Mouse (Mus musculus): ENCODE measurements at regions not wholly inside any gene's neighbourhood (a gene's known extent, or its start where the extent isn't known, plus 50 kb on each side); places are given as distances from the start of the nearest gene placed in this dataset.

GRCm38 (mm10) chr5:41370356-41370755, 337.6 kb downstream of the Rab28 start:
- ATAC-seq, result no peak
- 61% methylated on average over 4 of the region's 4 CpGs for WGBS
- Histone ChIP-seq H3K27ac (ENCODE audit: low read length) (no peak overlapping the region), H3K4me1 (ENCODE audit: control insufficient read depth, insufficient read depth, low read length) (no peaks in the 10 kb centered on the region), H3K36me3 (ENCODE audit: control insufficient read depth, insufficient read depth, low read length) (no peaks in the 10 kb centered on the region), H3K4me2 (ENCODE audit: low read length) (no peak overlapping the region), H3K4me3 (ENCODE audit: low read depth, low read length) (no peak overlapping the region), H3K9ac (ENCODE audit: low read depth, low read length) (no peak overlapping the region), H3K27me3 (ENCODE audit: control insufficient read depth, insufficient read depth, low read depth, low read length) (no peaks in the 10 kb centered on the region), H3K9me3 (replicated peaks; ENCODE audit: control insufficient read depth, low read length, poor library complexity, severe bottlenecking) (no peaks in the 10 kb centered on the region)

DNA sequence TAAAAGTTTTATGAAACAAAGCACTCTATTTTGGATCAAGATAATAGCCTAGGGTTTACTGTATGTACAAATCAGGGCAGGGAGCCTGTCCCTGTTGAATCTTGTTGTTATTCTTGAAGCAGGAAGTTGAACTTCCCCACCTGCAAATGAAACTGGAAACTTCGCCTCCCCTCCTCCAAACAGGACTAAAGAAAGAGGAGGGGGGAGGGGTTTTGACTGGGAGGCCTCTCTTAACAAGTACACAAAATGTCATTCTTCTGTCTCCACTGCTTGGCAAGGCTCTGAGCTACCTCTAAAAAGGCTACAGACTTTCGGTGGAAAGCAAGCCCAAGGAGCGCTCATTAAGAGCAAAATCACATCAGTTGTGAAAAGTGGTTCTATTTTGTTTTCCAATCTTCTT, 338.1 kb downstream of the Rab28 start:
- Histone ChIP-seq H3K4me2 (ENCODE audit: low read length) (no peak overlapping the region), H3K27ac (ENCODE audit: low read length) (no peak overlapping the region), H3K4me3 (ENCODE audit: low read depth, low read length) (no peak overlapping the region), H3K9ac (ENCODE audit: low read depth, low read length) (no peak overlapping the region), H3K9me3 (replicated peaks; ENCODE audit: control insufficient read depth, low read length, poor library complexity, severe bottlenecking) (no peaks in the 10 kb centered on the region), H3K36me3 (ENCODE audit: control insufficient read depth, insufficient read depth, low read length) (no peaks in the 10 kb centered on the region), H3K4me1 (ENCODE audit: control insufficient read depth, insufficient read depth, low read length) (no peaks in the 10 kb centered on the region), H3K27me3 (ENCODE audit: control insufficient read depth, insufficient read depth, low read depth, low read length) (no peaks in the 10 kb centered on the region)
- WGBS, result 71% methylated on average over 3 of the region's 3 CpGs
- no peak for ATAC-seq

DNA sequence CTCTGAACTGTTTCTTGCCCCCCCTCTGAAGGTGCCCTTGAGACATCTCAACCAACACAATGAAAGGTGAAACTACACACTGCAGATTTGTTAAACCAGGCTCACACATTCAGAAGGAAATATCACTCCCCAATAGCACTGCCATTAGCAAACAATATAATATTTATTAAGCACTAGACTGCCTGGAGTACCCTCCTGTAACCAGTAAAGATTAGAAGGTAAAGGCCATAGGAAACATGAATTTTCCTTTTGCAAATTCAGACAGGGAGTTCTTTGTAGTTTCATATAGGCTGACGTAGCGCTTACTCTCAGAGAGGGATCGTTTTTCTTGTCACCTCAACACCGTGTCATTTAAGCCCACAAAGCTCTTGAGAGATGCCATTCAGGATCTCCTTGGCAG, 342.1 kb downstream of the Rab28 start:
- Histone ChIP-seq H3K9ac (ENCODE audit: low read depth, low read length) (no peak overlapping the region), H3K4me3 (ENCODE audit: low read depth, low read length) (no peak overlapping the region), H3K4me1 (ENCODE audit: control insufficient read depth, insufficient read depth, low read length) (no peaks in the 10 kb centered on the region), H3K27me3 (ENCODE audit: control insufficient read depth, insufficient read depth, low read depth, low read length) (no peaks in the 10 kb centered on the region), H3K9me3 (replicated peaks; ENCODE audit: control insufficient read depth, low read length, poor library complexity, severe bottlenecking) (no peaks in the 10 kb centered on the region), H3K27ac (ENCODE audit: low read length) (no peak overlapping the region), H3K36me3 (ENCODE audit: control insufficient read depth, insufficient read depth, low read length) (no peaks in the 10 kb centered on the region), H3K4me2 (ENCODE audit: low read length) (no peak overlapping the region)
- WGBS, result 82% methylated on average over 4 of the region's 4 CpGs
- ATAC-seq, result no peak

- no peaks in the 10 kb centered on the region for H3K27me3 ChIP-seq (ENCODE audit: control insufficient read depth, insufficient read depth, low read depth, low read length)
- WGBS, result 78% methylated on average over 2 of the region's 2 CpGs
- no peaks in the 10 kb centered on the region for H3K9me3 ChIP-seq (replicated peaks; ENCODE audit: control insufficient read depth, low read length, poor library complexity, severe bottlenecking)
- H3K9ac ChIP-seq (ENCODE audit: low read depth, low read length), result no peak overlapping the region
- ATAC-seq, result no peak
- H3K27ac ChIP-seq (ENCODE audit: low read length), result no peak overlapping the region
- H3K4me1 ChIP-seq (ENCODE audit: control insufficient read depth, insufficient read depth, low read length), result no peaks in the 10 kb centered on the region
- no peaks in the 10 kb centered on the region for H3K36me3 ChIP-seq (ENCODE audit: control insufficient read depth, insufficient read depth, low read length)
- no peak overlapping the region for H3K4me3 ChIP-seq (ENCODE audit: low read depth, low read length)
- no peak overlapping the region for H3K4me2 ChIP-seq (ENCODE audit: low read length)
Observed at GRCm38 (mm10) chr5:41348410-41348821, 359.5 kb downstream of the Rab28 start.

GRCm38 (mm10) chr5:41347416-41347815, 360.5 kb downstream of the Rab28 start:
- H3K4me1 ChIP-seq (ENCODE audit: control insufficient read depth, insufficient read depth, low read length), result no peaks in the 10 kb centered on the region
- WGBS, result 88% methylated on average over 3 of the region's 3 CpGs
- ATAC-seq, result no peak
- H3K9me3 ChIP-seq (replicated peaks; ENCODE audit: control insufficient read depth, low read length, poor library complexity, severe bottlenecking), result no peaks in the 10 kb centered on the region
- H3K27me3 ChIP-seq (ENCODE audit: control insufficient read depth, insufficient read depth, low read depth, low read length), result no peaks in the 10 kb centered on the region
- H3K36me3 ChIP-seq (ENCODE audit: control insufficient read depth, insufficient read depth, low read length), result no peaks in the 10 kb centered on the region
- H3K4me2 ChIP-seq (ENCODE audit: low read length), result no peak overlapping the region
- no peak overlapping the region for H3K4me3 ChIP-seq (ENCODE audit: low read depth, low read length)
- H3K9ac ChIP-seq (ENCODE audit: low read depth, low read length), result no peak overlapping the region
- no peak overlapping the region for H3K27ac ChIP-seq (ENCODE audit: low read length)

DNA sequence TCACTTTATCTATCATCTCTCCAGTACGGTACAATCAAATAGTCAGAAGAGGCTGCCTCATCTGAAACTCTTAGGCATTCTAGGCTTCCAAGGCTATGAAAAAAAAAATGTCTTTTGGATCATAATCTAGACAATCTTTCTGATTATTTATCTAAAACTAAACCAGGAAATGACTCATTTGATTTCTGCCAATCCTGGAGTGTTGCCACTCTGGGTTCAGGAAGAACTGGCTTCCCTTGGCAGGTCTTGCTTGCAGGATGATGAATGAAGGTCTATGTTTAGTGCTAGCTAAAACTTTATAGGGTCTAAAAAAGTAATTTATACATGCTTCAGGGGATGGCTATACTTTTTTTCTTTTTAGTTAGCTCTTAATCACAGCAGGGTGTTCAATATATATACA, 367.4 kb downstream of the Rab28 start:
- Histone ChIP-seq H3K4me3 (ENCODE audit: low read depth, low read length) (no peak overlapping the region), H3K27ac (ENCODE audit: low read length) (no peak overlapping the region), H3K9me3 (replicated peaks; ENCODE audit: control insufficient read depth, low read length, poor library complexity, severe bottlenecking) (no peaks in the 10 kb centered on the region), H3K4me2 (ENCODE audit: low read length) (no peak overlapping the region), H3K4me1 (ENCODE audit: control insufficient read depth, insufficient read depth, low read length) (no peaks in the 10 kb centered on the region), H3K9ac (ENCODE audit: low read depth, low read length) (no peak overlapping the region), H3K27me3 (ENCODE audit: control insufficient read depth, insufficient read depth, low read depth, low read length) (no peaks in the 10 kb centered on the region), H3K36me3 (ENCODE audit: control insufficient read depth, insufficient read depth, low read length) (no peaks in the 10 kb centered on the region)
- no peak for ATAC-seq
- 97% methylated on average over 1 of the region's 1 CpGs for WGBS

- H3K4me2 ChIP-seq (ENCODE audit: low read length), result no peak overlapping the region
- H3K4me3 ChIP-seq (ENCODE audit: low read depth, low read length), result no peak overlapping the region
- H3K9me3 ChIP-seq (replicated peaks; ENCODE audit: control insufficient read depth, low read length, poor library complexity, severe bottlenecking), result no peaks in the 10 kb centered on the region
- no peak for ATAC-seq
- H3K4me1 ChIP-seq (ENCODE audit: control insufficient read depth, insufficient read depth, low read length), result no peaks in the 10 kb centered on the region
- no peak overlapping the region for H3K9ac ChIP-seq (ENCODE audit: low read depth, low read length)
- H3K36me3 ChIP-seq (ENCODE audit: control insufficient read depth, insufficient read depth, low read length), result no peaks in the 10 kb centered on the region
- H3K27me3 ChIP-seq (ENCODE audit: control insufficient read depth, insufficient read depth, low read depth, low read length), result no peaks in the 10 kb centered on the region
- no peak overlapping the region for H3K27ac ChIP-seq (ENCODE audit: low read length)
- 79% methylated on average over 1 of the region's 1 CpGs for WGBS
Observed at GRCm38 (mm10) chr5:41296440-41296839, 411.5 kb downstream of the Rab28 start.

DNA sequence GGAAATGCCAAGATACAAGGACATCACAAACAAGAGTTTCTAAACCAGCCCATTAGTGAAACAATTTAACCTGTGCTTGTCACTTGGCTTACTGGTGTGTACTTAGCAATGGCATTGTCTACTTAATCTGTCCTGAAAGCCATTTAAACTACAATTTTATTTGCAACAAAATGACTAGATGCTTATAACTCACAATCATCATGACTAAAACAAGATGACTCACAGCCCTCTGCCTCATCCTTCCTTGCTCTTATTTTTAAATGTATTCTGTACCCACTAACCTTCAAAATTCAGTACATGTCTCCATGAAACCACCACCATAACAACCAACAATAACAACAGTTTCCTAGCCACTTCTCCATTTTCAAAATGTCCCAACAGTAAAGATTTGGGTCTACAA, 441.2 kb downstream of the Rab28 start:
- Histone ChIP-seq H3K4me2 (ENCODE audit: low read length) (no peak overlapping the region), H3K27me3 (ENCODE audit: control insufficient read depth, insufficient read depth, low read depth, low read length) (no peaks in the 10 kb centered on the region), H3K9me3 (replicated peaks; ENCODE audit: control insufficient read depth, low read length, poor library complexity, severe bottlenecking) (no peaks in the 10 kb centered on the region), H3K4me1 (ENCODE audit: control insufficient read depth, insufficient read depth, low read length) (no peaks in the 10 kb centered on the region), H3K9ac (ENCODE audit: low read depth, low read length) (no peak overlapping the region), H3K27ac (ENCODE audit: low read length) (no peak overlapping the region), H3K4me3 (ENCODE audit: low read depth, low read length) (no peak overlapping the region), H3K36me3 (ENCODE audit: control insufficient read depth, insufficient read depth, low read length) (no peaks in the 10 kb centered on the region)
- ATAC-seq, result no peak

- WGBS, result 54% methylated on average over 2 of the region's 2 CpGs
- no peaks in the 10 kb centered on the region for H3K4me1 ChIP-seq (ENCODE audit: control insufficient read depth, insufficient read depth, low read length)
- ATAC-seq, result no peak
Observed at GRCm38 (mm10) chr5:41266317-41266716, 441.6 kb downstream of the Rab28 start.

More at GRCm38 (mm10) chr5:41266317-41266716, 441.6 kb downstream of the Rab28 start:
- no peaks in the 10 kb centered on the region for H3K27me3 ChIP-seq (ENCODE audit: control insufficient read depth, insufficient read depth, low read depth, low read length)
- H3K27ac ChIP-seq (ENCODE audit: low read length), result no peak overlapping the region
- H3K9ac ChIP-seq (ENCODE audit: low read depth, low read length), result no peak overlapping the region
- H3K36me3 ChIP-seq (ENCODE audit: control insufficient read depth, insufficient read depth, low read length), result no peaks in the 10 kb centered on the region
- no peak overlapping the region for H3K4me3 ChIP-seq (ENCODE audit: low read depth, low read length)
- H3K9me3 ChIP-seq (replicated peaks; ENCODE audit: control insufficient read depth, low read length, poor library complexity, severe bottlenecking), result no peaks in the 10 kb centered on the region
- H3K4me2 ChIP-seq (ENCODE audit: low read length), result no peak overlapping the region

Data from midbrain, embryonic 16.5 days (tissue).